ENCODE assay signal across 8 mouse cellular contexts in genomic region chr11:42067788-42068187, GRCm38 (mm10).
A peak's percentile ranks its signal among the peaks of the same experiment; 100 is the strongest.
DNase-seq lines count a peak whose midpoint lies in the region; ATAC-seq and TF ChIP-seq lines count a peak whose summit lies in the region.

No protein-coding gene starts in this region.

- no peaks in the 10 kb centered on the region for H3K79me2 ChIP-seq in liver, adult 2 months (ENCODE audit: control insufficient read depth, insufficient read depth, low read length)

- no peak overlapping the region for H3K4me3 ChIP-seq in liver, adult 2 months (ENCODE audit: insufficient read depth, low read depth, low read length)
- H3K4me3 ChIP-seq in midbrain, embryonic 14.5 days (replicated peaks; ENCODE audit: low read depth, low read length): no peak overlapping the region

- H3K27ac ChIP-seq in liver, adult 2 months (replicated peaks; ENCODE audit: insufficient read depth, low read depth, low read length): no peak overlapping the region
- H3K27ac ChIP-seq in midbrain, embryonic 14.5 days (replicated peaks; ENCODE audit: low read depth, low read length): no peak overlapping the region

- ATAC-seq in frontal cortex, adult (ENCODE audit: low TSS enrichment): peak; percentile 98
- no peak for ATAC-seq in midbrain, embryonic 14.5 days (ENCODE audit: low FRiP score, low TSS enrichment)

- WGBS in liver, adult 2 months: 10% methylated on average over 5 of the region's 5 CpGs
- WGBS in midbrain, embryonic 14.5 days: 12% methylated on average over 5 of the region's 5 CpGs

- TF ChIP-seq POLR2A in liver, adult 2 months (IDR thresholded peaks at IDR 0.05; ENCODE audit: extremely low read depth, insufficient read depth, low read length): no peak

- H3K4me2 ChIP-seq in midbrain, embryonic 14.5 days (ENCODE audit: low read length): peak overlapping the region; percentile 12; the same call in 1 of the 2 replicates

- no peak overlapping the region for H3K9ac ChIP-seq in liver, adult 2 months (ENCODE audit: low read depth, low read length)
- no peak overlapping the region for H3K9ac ChIP-seq in midbrain, embryonic 14.5 days (replicated peaks; ENCODE audit: low read length)

- no peaks in the 10 kb centered on the region for H3K36me3 ChIP-seq in liver, adult 2 months (ENCODE audit: control insufficient read depth, insufficient read depth, low read length)
- no peaks in the 10 kb centered on the region for H3K36me3 ChIP-seq in midbrain, embryonic 14.5 days (ENCODE audit: control insufficient read depth, insufficient read depth, low read length)

- no peak for TF ChIP-seq CTCF in liver, adult 2 months (IDR thresholded peaks at IDR 0.05; ENCODE audit: low read depth, low read length)

- H3K4me1 ChIP-seq in liver, adult 2 months (ENCODE audit: control insufficient read depth, insufficient read depth, low read length): no peaks in the 10 kb centered on the region
- H3K4me1 ChIP-seq in midbrain, embryonic 14.5 days (ENCODE audit: control insufficient read depth, insufficient read depth, low read length): no peaks in the 10 kb centered on the region

- DNase-seq in liver, adult 2 months (ENCODE audit: extremely low read depth, low read depth, low spot score): peak; percentile 24
- DNase-seq in liver: no peak
- peak; percentile 19 to 35 for DNase-seq in adrenal gland, postnatal 36 days
- DNase-seq in layer of hippocampus, adult 11-12 months (ENCODE audit: low spot score): peak; percentile 66
- peak; percentile 81 for DNase-seq in midbrain, embryonic 14.5 days
- DNase-seq in thymus, postnatal 25 days: no peak
- DNase-seq in ovary, postnatal 10 days (ENCODE audit: low spot score): no peak

- no peaks in the 10 kb centered on the region for H3K27me3 ChIP-seq in liver, adult 2 months (ENCODE audit: control insufficient read depth, insufficient read depth, low read length)
- no peaks in the 10 kb centered on the region for H3K27me3 ChIP-seq in midbrain, embryonic 14.5 days (ENCODE audit: control insufficient read depth, insufficient read depth, low read length)

- H3K9me3 ChIP-seq in midbrain, embryonic 14.5 days (ENCODE audit: control insufficient read depth, low read length): no peaks in the 10 kb centered on the region

Comparison
In these comparisons a context has a peak if more than half of its experiments do, and no peak if none do; other contexts are left out.
1. DNase-seq: peak in liver, adult 2 months (single experiment), adrenal gland, postnatal 36 days (2 of 2), layer of hippocampus, adult 11-12 months (single experiment) and midbrain, embryonic 14.5 days (single experiment); none in liver (single experiment), thymus, postnatal 25 days (single experiment) and ovary, postnatal 10 days (single experiment).